In the genomic region with DNA sequence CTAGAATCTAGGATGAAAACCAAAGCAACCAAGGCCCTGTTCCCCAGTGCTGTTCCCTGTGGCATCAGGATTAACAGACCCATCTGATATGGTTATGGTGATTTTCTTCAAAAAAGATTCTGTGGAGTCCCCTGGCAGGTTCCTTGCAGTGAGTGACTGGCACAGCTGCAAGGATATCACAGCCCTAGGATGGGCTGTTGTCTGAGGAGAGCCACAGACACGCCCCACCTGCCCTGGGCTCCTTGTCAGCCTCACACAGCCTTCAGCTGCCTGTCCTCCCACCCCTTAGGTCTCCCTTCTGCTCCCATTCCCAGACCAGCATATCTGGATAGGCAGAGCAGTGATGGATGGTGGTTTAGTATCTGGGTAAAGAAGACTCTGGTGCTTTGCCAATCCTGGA, we compare ENCODE assay signal across 37 mouse cellular contexts. TPM values are rescaled to one million over a fixed set of nuclear protein-coding genes. Genes with fewer than 3 reads are reported as not detected.
"Had no signal": no experiment of that assay in that cellular context is flagged by ENCODE, and none has a peak within 500 bp of the region (broad histone marks: within the 10 kb centered on the region; RNA-seq: fewer than 3 reads in every experiment).

No protein-coding gene starts in this region.

- H3K4me2 ChIP-seq: heart, embryonic 12.5 days; hindbrain, embryonic 14.5 days; intestine, embryonic 15.5 days; limb, embryonic 12.5 days; liver, embryonic 11.5 days had no signal

- DNase-seq: gastrocnemius, adult 2 months; gastrocnemius, postnatal 10 days; gastrocnemius, postnatal 25 days; heart, adult 18-20 months; heart, postnatal 10 days; heart, postnatal 4 days; kidney, adult 18-20 months; kidney, adult 8-10 months; kidney, postnatal 10 days; kidney, postnatal 25 days; kidney, postnatal 4 days; liver had no signal

- H3K9ac ChIP-seq: heart, embryonic 12.5 days; hindbrain, embryonic 14.5 days; intestine, embryonic 15.5 days; limb, embryonic 12.5 days had no signal

- H3K9me3 ChIP-seq: heart, embryonic 10.5 days; heart, embryonic 12.5 days; intestine, embryonic 15.5 days; limb, embryonic 10.5 days; limb, embryonic 12.5 days had no signal

- ATAC-seq: inflammation-experienced regulatory T-cells, adult 6 months; intestine, embryonic 15.5 days; intestine, postnatal 0 days had no signal

- H3K4me3 ChIP-seq: gastrocnemius, adult 2 months; heart, embryonic 10.5 days; heart, embryonic 12.5 days; intestine, embryonic 15.5 days; layer of hippocampus, adult 2 months; left cerebral cortex, adult 2 months; limb, embryonic 10.5 days; limb, embryonic 12.5 days had no signal

- H3K4me1 ChIP-seq: heart, embryonic 10.5 days; heart, embryonic 12.5 days; intestine, embryonic 15.5 days; limb, embryonic 10.5 days had no signal

- H3K36me3 ChIP-seq: intestine, embryonic 15.5 days had no signal

- H3K27me3 ChIP-seq: heart, embryonic 12.5 days; intestine, embryonic 15.5 days; limb, embryonic 12.5 days had no signal

- H3K27ac ChIP-seq: gastrocnemius, adult 2 months; heart, embryonic 10.5 days; hindbrain, embryonic 14.5 days; intestine, embryonic 15.5 days; layer of hippocampus, adult 2 months; left cerebral cortex, adult 2 months; limb, embryonic 10.5 days; limb, embryonic 12.5 days had no signal

RNA-seq across cellular contexts. Expression of gene Alppl2, which starts 39.0 kb away (rescaled TPM):
- total RNA-seq: gastrocnemius, adult 2 months; gastrocnemius, postnatal 10 days; gastrocnemius, postnatal 25 days; gastrocnemius, postnatal 4 days; granulocyte monocyte progenitor cell, adult 5-6 weeks; heart, adult 18-20 months; heart, adult 8-10 months; heart, postnatal 10 days; heart, postnatal 25 days; heart, postnatal 4 days; layer of hippocampus, adult 2 months; layer of hippocampus, postnatal 10 days; layer of hippocampus, postnatal 25 days; left cerebral cortex, adult 2 months; left cerebral cortex, postnatal 14 days; left cerebral cortex, postnatal 36 days had no signal
- polyA plus RNA-seq: frontal cortex, adult 2 months; heart, embryonic 10.5 days; heart, embryonic 12.5 days; heart, embryonic 14.5 days; heart, embryonic 16.5 days; hindbrain, embryonic 14.5 days; inflammation-experienced regulatory T-cells, adult 6 months; intestine, embryonic 15.5 days; intestine, postnatal 0 days; kidney, embryonic 14.5 days; kidney, embryonic 16.5 days; limb, embryonic 10.5 days; limb, embryonic 12.5 days; limb, embryonic 14.5 days had no signal

RNA-seq across cellular contexts. Expression of gene Alpi, which starts 50.7 kb away (rescaled TPM):
- total RNA-seq: gastrocnemius, adult 2 months; gastrocnemius, postnatal 10 days; gastrocnemius, postnatal 25 days; gastrocnemius, postnatal 4 days; granulocyte monocyte progenitor cell, adult 5-6 weeks; heart, adult 18-20 months; heart, adult 8-10 months; heart, postnatal 10 days; heart, postnatal 25 days; heart, postnatal 4 days; layer of hippocampus, postnatal 10 days; layer of hippocampus, postnatal 25 days; left cerebral cortex, adult 2 months; left cerebral cortex, postnatal 14 days; left cerebral cortex, postnatal 36 days had no signal
- polyA plus RNA-seq: frontal cortex, adult 2 months; heart, embryonic 10.5 days; heart, embryonic 12.5 days; heart, embryonic 14.5 days; hindbrain, embryonic 14.5 days; inflammation-experienced regulatory T-cells, adult 6 months; kidney, embryonic 14.5 days; limb, embryonic 10.5 days; limb, embryonic 12.5 days; liver, embryonic 11.5 days had no signal
